Mouse (Mus musculus) forebrain, embryonic 13.5 days (tissue): ENCODE measurements around the gene Mvp. TPM values are rescaled to one million over a fixed set of nuclear protein-coding genes. Genes with fewer than 3 reads are reported as not detected.
A peak's percentile ranks its signal among the peaks of the same experiment; 100 is the strongest.

Experiments used
- ATAC-seq: fragments of 200-750 bp; cut with Nextera tagmentation; 2 replicates; pipeline ENCODE4 v1.8.0; 2017
- H3K27ac ChIP-seq: fragments of 300-500 bp; sonication (generic); 2 replicates; pipeline ENCODE4 v1.5.1; 2015; ENCODE audit warnings: inconsistent platforms, mild to moderate bottlenecking, moderate library complexity
- H3K27me3 ChIP-seq: fragments of 300-500 bp; sonication (generic); 2 replicates; pipeline ENCODE4 v1.6.1; 2015; ENCODE audit warnings: mild to moderate bottlenecking, inconsistent platforms
- H3K36me3 ChIP-seq: fragments of 300-500 bp; sonication (generic); 2 replicates; pipeline ENCODE4 v1.6.1; 2015; ENCODE audit warnings: mild to moderate bottlenecking, inconsistent platforms; ENCODE audit not compliant: poor library complexity, severe bottlenecking
- H3K4me1 ChIP-seq: fragments of 300-500 bp; sonication (generic); 2 replicates; pipeline ENCODE4 v1.6.1; 2015; ENCODE audit warnings: inconsistent platforms
- H3K4me2 ChIP-seq: fragments of 300-500 bp; sonication (generic); 2 replicates; pipeline ENCODE4 v1.6.1; 2015; ENCODE audit warnings: inconsistent platforms, mild to moderate bottlenecking, moderate library complexity
- H3K4me3 ChIP-seq: fragments of 300-500 bp; sonication (generic); 2 replicates; pipeline ENCODE4 v1.5.1; 2015; ENCODE audit warnings: mild to moderate bottlenecking, inconsistent platforms
- H3K9ac ChIP-seq: fragments of 300-500 bp; sonication (generic); 2 replicates; pipeline ENCODE4 v1.6.1; 2015; ENCODE audit warnings: mild to moderate bottlenecking, inconsistent platforms
- H3K9me3 ChIP-seq: fragments of 300-500 bp; sonication (generic); replicated peaks from 2 replicates; pipeline ENCODE4 v1.6.1; 2016; ENCODE audit warnings: inconsistent platforms
- WGBS: fragments of 180-500 bp; shearing (Covaris S2); methylation state at CpG from one replicate; pipeline ENCODE4 v1.1.7; 2015; 5-methylcytosine and 5-hydroxymethylcytosine counted together
- polyA plus RNA-seq: library from polyadenylated mRNA; unstranded; fragments of >200 nt; fragmentation: Nextera tagmentation; extraction: Ambion mirVana; gene quantifications from 2 replicates; pipeline ENCODE4 v1.2.1, GENCODE M21; 2015

The Mvp gene
- polyA plus RNA-seq = 2.5 and 3.2 TPM in 2 replicates

GRCm38 (mm10) chr7:127014320-127014719, at the start of gene Mvp:
Gene Mvp, minus strand, starts transcription at chr7:127014621.
- H3K27me3 ChIP-seq = no peaks in the 10 kb centered on the region
- peaks cover 36% of the 10 kb centered on the region for H3K36me3 ChIP-seq
- no peak for ATAC-seq
- peak within 1 kb of the TSS; percentile 86; the same call in 1 of the 2 replicates for H3K9ac ChIP-seq
- H3K4me3 ChIP-seq = no peak within 1 kb of the TSS; the same call in 1 of the 2 replicates
- no peaks in the 10 kb centered on the region for H3K9me3 ChIP-seq
- H3K27ac ChIP-seq = peak within 1 kb of the TSS; percentile 16; the same call in 1 of the 2 replicates
- peaks cover 46% of the 10 kb centered on the region for H3K4me1 ChIP-seq
- WGBS = 84% methylated on average over 11 of the region's 11 CpGs
- H3K4me2 ChIP-seq = peak within 1 kb of the TSS; percentile 99

GRCm38 (mm10) chr7:127055026-127055585, 40.7 kb upstream of the Mvp start:
- Histone ChIP-seq H3K9me3 (no peaks in the 10 kb centered on the region), H3K9ac (no peak overlapping the region), H3K4me1 (no peaks in the 10 kb centered on the region), H3K4me3 (no peak overlapping the region), H3K27me3 (no peaks in the 10 kb centered on the region; the same call in 1 of the 2 replicates), H3K4me2 (no peak overlapping the region), H3K36me3 (no peaks in the 10 kb centered on the region), H3K27ac (no peak overlapping the region)
- 83% methylated on average over 5 of the region's 5 CpGs for WGBS
- ATAC-seq = no peak

GRCm38 (mm10) chr7:127041851-127042672, 27.6 kb upstream of the Mvp start, which contains the start of gene Kif22:
Gene Kif22, minus strand, starts transcription at chr7:127042471.
- no peaks in the 10 kb centered on the region for H3K9me3 ChIP-seq
- H3K4me3 ChIP-seq = peak within 1 kb of the TSS; percentile 94
- no peaks in the 10 kb centered on the region for H3K27me3 ChIP-seq
- WGBS = under 1% methylated on average over 53 of the region's 53 CpGs
- H3K4me2 ChIP-seq = peak within 1 kb of the TSS; percentile 85
- peaks cover 22% of the 10 kb centered on the region for H3K4me1 ChIP-seq
- peak; percentile 89 for ATAC-seq
- peak within 1 kb of the TSS; percentile 57 for H3K27ac ChIP-seq
- peaks cover 13% of the 10 kb centered on the region for H3K36me3 ChIP-seq
- H3K9ac ChIP-seq = peak within 1 kb of the TSS; percentile 86

- H3K9ac ChIP-seq = no peak overlapping the region
- peaks cover 74% of the 10 kb centered on the region for H3K36me3 ChIP-seq
- WGBS = 82% methylated on average over 1 of the region's 1 CpGs
- no peak for ATAC-seq
- no peaks in the 10 kb centered on the region for H3K27me3 ChIP-seq
- peaks cover 10% of the 10 kb centered on the region for H3K4me1 ChIP-seq
- H3K9me3 ChIP-seq = no peaks in the 10 kb centered on the region
- no peak overlapping the region for H3K27ac ChIP-seq
- no peak overlapping the region for H3K4me2 ChIP-seq
- H3K4me3 ChIP-seq = no peak overlapping the region
Measured at GRCm38 (mm10) chr7:127031244-127031643, 16.8 kb upstream of the Mvp start.

- H3K27ac ChIP-seq = no peak overlapping the region
- H3K4me1 ChIP-seq = peaks cover 11% of the 10 kb centered on the region
- no peak overlapping the region for H3K4me2 ChIP-seq
- no peaks in the 10 kb centered on the region for H3K9me3 ChIP-seq
- peaks cover 65% of the 10 kb centered on the region for H3K36me3 ChIP-seq
- ATAC-seq = no peak
- H3K4me3 ChIP-seq = no peak overlapping the region
- H3K9ac ChIP-seq = no peak overlapping the region
- 100% methylated on average over 1 of the region's 1 CpGs for WGBS
- no peaks in the 10 kb centered on the region for H3K27me3 ChIP-seq
Measured at GRCm38 (mm10) chr7:127030172-127030571, 15.8 kb upstream of the Mvp start.

- 58% methylated on average over 8 of the region's 8 CpGs for WGBS
- peak; percentile 7 for ATAC-seq
- Histone ChIP-seq H3K36me3 (peaks cover 61% of the 10 kb centered on the region), H3K27me3 (no peaks in the 10 kb centered on the region), H3K27ac (peak overlapping the region; percentile 99), H3K4me2 (peak overlapping the region; percentile 74), H3K9me3 (no peaks in the 10 kb centered on the region), H3K4me1 (peaks cover 33% of the 10 kb centered on the region), H3K9ac (peak overlapping the region; percentile 69), H3K4me3 (peak overlapping the region; percentile 94)
Measured at GRCm38 (mm10) chr7:127027885-127028284, 13.5 kb upstream of the Mvp start.

GRCm38 (mm10) chr7:127026984-127027726, 12.7 kb upstream of the Mvp start, which contains the start of gene Maz:
Gene Maz, minus strand, starts transcription at chr7:127027037.
- Histone ChIP-seq H3K27ac (peak within 1 kb of the TSS; percentile 99), H3K9ac (peak within 1 kb of the TSS; percentile 100), H3K4me1 (peaks cover 41% of the 10 kb centered on the region), H3K36me3 (peaks cover 61% of the 10 kb centered on the region), H3K27me3 (no peaks in the 10 kb centered on the region), H3K4me3 (peak within 1 kb of the TSS; percentile 94), H3K9me3 (no peaks in the 10 kb centered on the region), H3K4me2 (peak within 1 kb of the TSS; percentile 99)
- WGBS = under 1% methylated on average over 48 of the region's 63 CpGs
- peak; percentile 91 for ATAC-seq

GRCm38 (mm10) chr7:127026616-127026983, 12.2 kb upstream of the Mvp start:
- no peak for ATAC-seq
- Histone ChIP-seq H3K4me3 (peak overlapping the region; percentile 94), H3K27ac (peak overlapping the region; percentile 99), H3K36me3 (peaks cover 61% of the 10 kb centered on the region), H3K9ac (peak overlapping the region; percentile 100), H3K4me2 (peak overlapping the region; percentile 99), H3K27me3 (no peaks in the 10 kb centered on the region), H3K4me1 (peaks cover 46% of the 10 kb centered on the region), H3K9me3 (no peaks in the 10 kb centered on the region)
- WGBS = no CpG with 5 or more reads among the region's 48 CpGs

- Histone ChIP-seq H3K27me3 (no peaks in the 10 kb centered on the region), H3K9ac (peak overlapping the region; percentile 100), H3K4me1 (peaks cover 50% of the 10 kb centered on the region), H3K9me3 (no peaks in the 10 kb centered on the region), H3K4me3 (peak overlapping the region; percentile 94), H3K27ac (peak overlapping the region; percentile 99), H3K4me2 (peak overlapping the region; percentile 99), H3K36me3 (peaks cover 58% of the 10 kb centered on the region)
- under 1% methylated on average over 17 of the region's 48 CpGs for WGBS
- peak; percentile 6; the same call in 1 of the 2 replicates for ATAC-seq
Measured at GRCm38 (mm10) chr7:127026161-127026600, 11.8 kb upstream of the Mvp start.

GRCm38 (mm10) chr7:127025556-127026160, 11.2 kb upstream of the Mvp start:
- 0% methylated on average over 38 of the region's 65 CpGs for WGBS
- Histone ChIP-seq H3K4me3 (peak overlapping the region; percentile 94), H3K9me3 (no peaks in the 10 kb centered on the region), H3K27ac (peak overlapping the region; percentile 99), H3K36me3 (peaks cover 53% of the 10 kb centered on the region), H3K4me1 (peaks cover 56% of the 10 kb centered on the region), H3K4me2 (peak overlapping the region; percentile 99), H3K9ac (peak overlapping the region; percentile 100), H3K27me3 (no peaks in the 10 kb centered on the region)
- no peak for ATAC-seq

GRCm38 (mm10) chr7:127024755-127025555, 10.5 kb upstream of the Mvp start:
- peak; percentile 50 for ATAC-seq
- Histone ChIP-seq H3K36me3 (peaks cover 46% of the 10 kb centered on the region), H3K4me1 (peaks cover 63% of the 10 kb centered on the region)

More at GRCm38 (mm10) chr7:127024755-127025555, 10.5 kb upstream of the Mvp start:
- H3K27me3 ChIP-seq = no peaks in the 10 kb centered on the region
- H3K4me2 ChIP-seq = peak overlapping the region; percentile 99
- no peaks in the 10 kb centered on the region for H3K9me3 ChIP-seq
- H3K9ac ChIP-seq = peak overlapping the region; percentile 100
- H3K4me3 ChIP-seq = peak overlapping the region; percentile 94
- under 1% methylated on average over 30 of the region's 30 CpGs for WGBS
- H3K27ac ChIP-seq = peak overlapping the region; percentile 99
